Mouse (Mus musculus) cerebellum, postnatal 25 days (tissue): ENCODE measurements around the gene Arid3c.

ENCODE experiments used
- DNase-seq, 2 experiments: peaks; one replicate each; pipeline ENCODE4 v3.0.0; 2021; ENCODE audit warnings: mixed read lengths in 2 of 2

Gene Arid3c

DNA sequence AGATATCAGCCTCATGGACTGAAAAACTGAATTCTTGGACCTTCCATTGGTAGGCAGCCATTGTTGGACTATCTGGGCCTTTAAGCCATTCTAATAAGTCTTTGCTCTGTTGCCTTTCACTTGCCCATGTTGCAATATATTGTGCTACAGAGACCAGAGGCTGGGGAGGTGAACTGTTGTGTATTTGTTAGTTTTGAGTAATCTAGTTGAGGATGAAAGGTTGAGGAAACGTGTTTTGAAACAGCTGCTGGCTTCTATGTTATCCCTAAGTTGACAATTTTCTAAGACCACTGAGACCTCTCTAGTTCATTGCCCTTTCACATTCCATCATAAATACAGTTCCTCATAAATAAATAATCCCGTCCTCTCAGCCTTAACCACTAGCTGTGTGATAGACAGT, 13.2 kb upstream of the Arid3c start:
- DNase-seq: no peak

DNA sequence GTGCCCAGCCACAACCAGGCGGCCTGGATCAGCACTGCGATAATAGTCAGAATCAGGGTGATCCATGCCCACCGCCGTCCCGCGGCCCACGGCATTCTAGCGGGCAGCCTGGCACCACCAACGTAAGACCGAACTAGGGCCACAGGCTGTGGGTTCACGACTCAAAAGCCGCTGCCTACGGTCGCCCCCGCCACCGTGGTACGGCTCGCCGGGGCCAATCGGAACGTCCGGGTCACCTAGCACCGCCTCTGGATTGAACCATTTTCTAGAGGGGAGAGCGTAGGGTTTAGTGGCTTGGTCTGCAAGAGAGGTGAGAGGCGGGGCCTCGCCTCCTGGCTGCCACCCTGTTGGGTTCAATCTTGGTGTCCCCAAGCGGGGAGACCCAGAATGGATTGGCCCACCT, 10.2 kb upstream of the Arid3c start:
- peak; percentile 95 to 96 for DNase-seq

DNA sequence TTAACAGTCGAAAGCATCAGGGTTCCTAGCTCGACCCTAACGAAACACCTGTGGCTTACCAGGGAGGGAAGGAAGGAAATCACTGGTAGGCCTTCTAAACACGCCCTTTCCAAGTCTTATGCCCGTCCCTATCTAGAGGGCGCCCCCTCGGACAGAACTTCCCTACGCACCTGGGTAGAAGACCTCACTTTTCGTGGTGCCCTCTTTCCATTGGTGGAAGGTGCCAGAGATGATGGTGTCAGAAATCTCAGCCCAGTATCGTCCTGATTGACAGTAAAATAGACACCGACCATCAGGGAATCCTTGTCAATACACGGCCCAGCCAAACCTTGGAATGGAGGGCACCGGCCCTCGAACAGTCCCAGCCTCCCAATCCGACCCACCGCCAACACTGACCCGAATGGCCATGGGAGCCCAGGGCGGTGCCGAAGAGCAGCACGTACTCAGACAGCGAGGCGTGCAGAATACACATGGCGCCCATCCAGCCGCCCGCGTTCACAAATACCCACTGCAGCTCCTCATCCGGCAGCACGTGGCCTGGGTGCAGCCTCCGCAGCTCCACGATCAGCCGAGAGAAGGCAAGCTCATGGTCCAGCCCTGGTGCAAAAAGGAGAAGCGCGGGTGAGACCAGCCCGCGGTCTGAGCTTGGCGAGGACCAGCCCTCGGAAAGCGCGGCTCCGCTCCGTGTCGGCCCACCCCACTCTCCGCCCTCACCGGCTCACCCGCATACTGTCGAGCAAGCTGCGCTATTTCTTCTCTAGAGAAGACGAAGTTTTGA, 9.6 kb upstream of the Arid3c start:
- DNase-seq: peak in 1 of 2 experiments; percentile 76

DNA sequence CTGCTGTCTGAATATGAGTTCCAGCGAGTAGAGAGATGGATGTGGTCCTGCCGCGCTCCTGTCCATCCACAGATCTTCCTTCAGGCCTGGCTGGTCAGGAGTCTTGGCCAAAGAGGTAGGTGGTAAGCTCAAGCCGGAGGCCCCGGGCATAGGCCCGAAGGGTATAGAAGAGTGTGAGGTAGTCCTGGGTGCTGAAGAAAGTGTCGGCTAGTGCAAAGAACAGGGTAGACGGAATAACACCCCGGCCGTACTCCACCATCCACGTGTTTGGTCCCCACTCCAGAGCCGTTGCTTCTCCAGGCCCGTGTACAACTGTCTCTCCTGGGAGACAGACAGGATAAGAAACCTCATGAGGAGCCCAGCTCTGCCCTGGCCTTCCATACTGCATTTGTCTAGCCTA, 8.3 kb upstream of the Arid3c start:
- no peak for DNase-seq

DNA sequence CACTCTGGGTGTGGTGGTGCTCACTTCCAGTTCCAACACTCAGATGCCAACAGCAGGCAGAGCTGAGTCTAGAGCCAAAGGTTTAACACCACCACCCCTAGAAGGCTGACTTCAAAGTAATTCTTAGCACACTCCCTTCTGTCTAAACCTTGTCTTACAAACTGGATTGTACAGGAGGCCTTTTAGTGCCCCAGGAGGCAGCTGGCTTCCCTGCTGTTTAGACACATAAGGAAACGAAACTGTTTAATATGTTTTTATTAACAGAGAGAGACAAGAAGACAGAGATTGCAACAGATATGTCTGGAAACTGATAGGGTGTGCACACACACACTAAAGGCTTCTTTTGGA, 7.3 kb upstream of the Arid3c start:
- no peak for DNase-seq

DNA sequence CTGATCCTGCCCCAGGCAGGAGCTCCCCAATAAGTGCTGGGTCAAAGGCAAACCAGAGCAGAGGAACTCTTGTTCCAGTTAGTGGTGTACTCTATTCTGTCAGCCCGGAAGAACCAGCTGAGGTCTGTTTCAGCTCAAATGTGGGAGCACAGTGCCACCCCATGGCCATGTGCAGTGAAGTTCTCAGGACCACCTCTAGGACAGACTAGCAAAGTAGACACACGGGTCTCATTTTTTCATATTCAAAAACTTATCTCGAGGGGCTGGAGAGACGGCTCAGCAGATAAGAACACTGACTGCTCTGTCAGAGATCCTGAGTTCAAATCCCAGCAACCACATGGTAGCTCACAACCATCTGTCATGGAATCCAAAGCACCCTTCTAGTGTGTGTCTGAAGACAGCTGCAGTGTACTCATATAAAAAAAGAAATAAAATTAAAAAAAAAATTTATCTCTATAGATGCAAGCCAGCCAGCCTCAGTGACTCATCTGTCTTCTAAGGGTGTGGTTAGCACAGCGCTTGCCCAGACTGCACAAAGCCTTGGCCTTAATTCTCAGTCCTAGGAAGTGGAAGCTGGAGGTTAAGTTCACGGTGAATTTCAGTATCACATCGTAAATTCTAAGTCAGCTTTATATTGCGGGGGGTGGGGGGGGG, 6.8 kb upstream of the Arid3c start:
- DNase-seq: peak; percentile 75 to 83

DNA sequence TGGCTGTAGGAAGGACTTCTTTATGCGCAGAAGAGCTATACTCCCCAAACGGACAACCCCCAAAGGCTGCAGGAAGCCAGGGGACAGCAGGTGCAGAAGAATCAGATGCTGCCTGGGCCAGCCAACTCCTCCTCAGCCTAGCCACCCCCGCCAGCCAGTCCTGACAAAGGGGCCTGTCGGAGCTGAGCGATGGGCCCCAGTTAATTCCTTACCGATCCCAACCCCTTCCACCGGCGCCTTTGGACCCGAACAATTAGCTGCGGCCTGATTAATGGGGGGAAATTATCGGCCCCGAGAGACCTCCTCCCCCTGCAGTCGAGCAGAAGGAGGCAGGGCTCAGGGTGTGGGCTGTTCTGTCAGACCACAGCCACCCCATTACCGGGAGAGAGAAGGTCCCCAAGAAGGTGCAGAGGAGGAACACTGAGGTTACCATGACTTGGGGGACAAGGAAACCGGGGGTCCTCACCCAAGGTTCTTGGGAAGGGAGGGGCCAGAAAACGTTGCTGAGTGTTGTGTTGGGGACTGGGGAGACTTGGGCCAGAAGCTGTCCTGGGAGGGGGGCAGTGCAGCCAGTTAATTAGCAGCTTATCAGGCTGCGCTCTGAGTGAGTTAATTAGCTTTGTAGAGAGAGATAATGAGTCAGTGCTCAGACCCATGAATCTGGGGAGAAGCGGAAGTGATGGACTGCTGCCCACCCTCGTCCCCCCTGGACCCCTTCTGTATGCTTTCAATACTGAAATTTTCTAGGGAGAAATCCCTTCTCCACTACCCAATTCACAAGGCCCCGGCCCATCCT, 3.9 kb downstream of the Arid3c start:
- DNase-seq: no peak

DNA sequence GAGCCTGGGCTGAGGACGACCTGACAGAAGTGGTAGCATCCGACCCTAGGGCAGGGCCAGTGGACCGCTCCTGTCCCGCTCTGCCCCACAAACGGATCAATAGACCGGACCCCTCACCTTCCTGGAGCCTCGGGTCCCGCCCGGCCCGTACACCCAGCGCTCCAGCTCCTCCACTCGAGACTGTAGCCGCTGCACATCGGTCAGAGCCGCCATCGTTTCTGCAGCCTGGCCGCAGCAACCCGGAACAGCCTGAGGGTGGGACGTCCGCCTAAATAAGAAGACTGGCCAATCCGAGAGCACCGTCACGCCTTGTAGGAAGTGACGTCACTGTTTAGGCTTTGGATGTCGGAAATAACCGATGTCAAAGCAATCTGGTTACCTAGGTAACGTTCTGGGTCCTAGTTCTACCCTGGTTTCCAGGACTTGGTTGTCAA, 8.0 kb downstream of the Arid3c start, which contains the start of gene Dctn3:
Gene Dctn3 (minus strand): TSS at position 253 of the 434 bp plus-strand sequence.
- DNase-seq: peak; percentile 87 to 90

DNA sequence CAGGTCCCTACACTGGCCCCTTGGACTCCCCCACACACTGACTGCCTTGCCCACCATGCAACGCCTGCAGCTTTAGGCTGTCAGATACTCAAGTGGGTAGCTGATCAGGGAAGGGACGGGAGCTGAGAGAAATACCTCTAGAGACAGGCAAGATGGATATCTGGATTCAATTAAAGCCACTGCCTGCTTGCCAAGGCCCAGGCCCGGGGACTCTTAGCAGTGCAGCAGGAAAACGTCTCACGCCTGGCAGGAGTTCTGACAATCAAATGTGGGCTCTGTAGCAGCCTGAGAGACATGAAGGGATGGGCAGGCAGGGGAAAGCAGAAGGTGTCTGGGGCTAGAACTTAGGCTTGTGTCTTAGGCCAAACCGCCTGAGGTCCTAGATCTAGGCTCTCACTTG, 14.1 kb downstream of the Arid3c start:
- DNase-seq: no peak

DNA sequence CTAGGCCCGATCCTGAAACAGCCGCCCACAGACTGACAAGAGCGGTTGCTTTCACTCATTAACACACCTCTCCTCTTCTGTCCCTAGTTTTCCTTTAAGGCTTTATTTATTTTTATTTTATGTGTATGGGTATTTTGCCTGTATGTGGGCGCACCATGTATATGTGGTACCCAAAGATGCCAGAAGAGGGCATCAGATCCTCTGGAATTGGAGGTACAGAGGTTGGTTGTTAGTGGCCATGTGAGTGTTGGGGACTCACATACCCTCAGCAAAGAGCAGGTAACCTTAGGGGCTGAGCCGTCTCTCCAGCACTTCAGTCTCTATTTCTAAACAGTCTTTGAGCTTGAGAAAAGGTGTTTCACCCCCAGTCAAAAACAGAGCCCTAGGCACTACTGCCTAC, 15.3 kb downstream of the Arid3c start:
- peak; percentile 56 to 74 for DNase-seq

DNA sequence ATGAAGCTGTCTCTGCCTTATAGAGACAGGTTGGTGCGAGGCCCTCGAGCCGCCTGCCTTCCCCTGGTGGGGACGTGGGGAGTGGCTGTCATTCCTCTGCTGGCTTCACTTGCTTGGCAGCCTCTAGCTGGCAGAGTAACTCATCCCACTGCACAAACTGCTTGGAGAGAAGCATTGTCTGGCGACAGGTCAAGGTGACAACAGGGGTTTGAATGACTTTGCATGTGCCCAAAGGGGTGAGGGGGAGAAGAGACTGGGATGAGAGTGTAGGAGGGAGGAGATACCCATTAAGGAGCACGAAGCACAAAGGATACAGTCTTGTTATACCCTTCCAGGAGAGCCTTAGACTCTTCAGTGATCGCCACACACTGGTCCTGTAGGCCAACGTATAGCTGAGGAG, 15.9 kb downstream of the Arid3c start:
- no peak for DNase-seq

DNA sequence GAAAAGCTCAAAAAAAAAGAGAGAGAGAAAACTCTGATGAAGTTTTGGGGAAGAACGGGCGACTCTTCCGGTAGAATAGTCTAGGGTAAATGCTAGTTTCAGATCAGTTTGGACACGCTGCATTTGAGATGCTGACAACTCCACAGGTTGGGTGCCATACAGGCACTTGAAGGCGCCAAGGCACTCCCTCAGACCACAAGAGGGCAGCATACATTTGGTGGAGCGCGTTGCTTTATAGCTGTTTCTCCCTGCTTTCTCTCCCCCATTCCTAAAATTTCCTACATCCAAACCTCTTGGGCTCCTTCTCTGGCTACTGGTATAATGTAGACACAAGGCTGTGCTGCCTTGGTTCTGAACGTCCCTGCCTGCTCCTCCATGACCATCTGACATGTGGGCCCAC, 16.7 kb downstream of the Arid3c start:
- DNase-seq: peak; percentile 75 to 88

DNA sequence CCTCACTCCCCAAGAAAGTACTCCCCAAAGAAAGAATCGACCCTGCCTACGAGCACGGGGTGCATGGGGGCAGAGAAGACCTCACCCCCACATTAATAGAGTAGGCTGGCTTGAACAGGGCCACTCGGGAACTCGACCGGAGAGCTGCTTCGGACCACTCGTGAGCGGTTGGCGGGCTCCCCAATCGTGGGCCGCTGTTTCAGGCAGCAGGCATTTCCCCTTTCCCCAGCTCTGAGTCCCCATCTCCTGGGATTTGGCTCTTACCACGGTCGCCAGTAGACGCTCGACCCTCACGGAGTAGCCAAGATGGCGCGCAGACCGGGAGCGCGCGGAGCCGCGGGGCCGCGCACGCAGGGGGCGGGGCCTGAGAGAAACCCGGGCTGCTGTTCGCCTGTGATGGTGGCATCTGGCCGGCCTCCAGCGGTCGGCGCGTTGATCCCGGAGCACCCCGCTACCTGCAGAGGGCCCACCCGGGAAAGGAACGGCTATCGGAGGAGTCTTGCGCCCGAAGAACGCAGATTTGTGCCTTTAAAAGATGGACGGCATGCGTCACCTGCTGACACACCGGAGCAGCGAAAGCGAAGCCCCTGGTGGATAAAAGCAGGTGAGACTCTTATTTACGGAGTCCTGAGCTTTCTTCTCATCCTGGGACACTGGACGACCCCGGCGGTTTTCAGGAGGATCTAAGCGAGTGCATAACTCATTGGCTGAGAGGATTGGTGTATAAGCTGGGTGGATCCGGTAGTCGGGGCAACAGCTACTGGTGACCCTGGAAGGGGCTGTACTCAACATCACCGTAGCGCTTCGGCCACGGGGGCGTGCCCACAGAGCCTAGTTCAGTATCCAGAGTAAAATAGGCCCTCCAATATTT, 17.5 kb downstream of the Arid3c start, which contains the start of gene Rpp25l:
Gene Rpp25l (minus strand): TSS at position 338 of the 871 bp plus-strand sequence.
- DNase-seq: peak; percentile 92 to 94

DNA sequence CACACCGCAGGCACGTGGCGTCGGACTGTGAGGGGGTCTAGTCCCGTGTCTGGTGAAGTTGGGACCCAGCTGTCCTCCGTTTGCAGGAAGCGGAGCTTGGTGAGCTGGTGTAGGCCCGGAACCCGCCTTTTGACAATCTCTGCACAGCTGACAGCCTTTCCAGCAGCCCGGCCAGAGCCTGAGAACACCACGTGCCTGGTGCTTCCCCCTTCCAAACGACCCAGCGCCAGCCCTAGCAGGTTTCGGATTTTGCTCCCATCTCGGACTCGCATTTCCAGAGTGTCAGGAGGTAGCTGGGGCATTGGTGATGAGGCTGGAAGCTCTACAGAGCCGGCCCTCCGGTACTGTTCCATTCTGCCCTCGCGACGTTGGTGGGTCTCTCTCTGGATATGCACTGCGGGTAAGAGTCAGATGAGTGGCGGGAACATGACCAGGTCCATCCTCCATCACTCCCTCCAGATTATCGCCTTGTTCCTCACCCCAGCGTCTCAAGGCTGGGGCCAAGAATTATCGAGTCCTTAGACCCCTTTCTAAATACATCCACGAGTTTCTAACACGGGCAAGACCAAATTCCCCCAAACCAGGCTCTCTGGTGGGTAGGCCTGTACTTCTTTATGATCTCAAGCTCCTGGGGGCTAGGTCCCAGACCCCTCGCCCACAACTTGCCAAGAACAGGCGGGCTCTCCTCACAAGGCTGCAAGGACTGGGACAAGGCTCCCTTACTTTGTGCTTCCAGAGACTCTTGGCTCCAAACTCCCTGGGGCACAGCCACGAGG, 18.3 kb downstream of the Arid3c start:
- peak; percentile 44 to 47 for DNase-seq

DNA sequence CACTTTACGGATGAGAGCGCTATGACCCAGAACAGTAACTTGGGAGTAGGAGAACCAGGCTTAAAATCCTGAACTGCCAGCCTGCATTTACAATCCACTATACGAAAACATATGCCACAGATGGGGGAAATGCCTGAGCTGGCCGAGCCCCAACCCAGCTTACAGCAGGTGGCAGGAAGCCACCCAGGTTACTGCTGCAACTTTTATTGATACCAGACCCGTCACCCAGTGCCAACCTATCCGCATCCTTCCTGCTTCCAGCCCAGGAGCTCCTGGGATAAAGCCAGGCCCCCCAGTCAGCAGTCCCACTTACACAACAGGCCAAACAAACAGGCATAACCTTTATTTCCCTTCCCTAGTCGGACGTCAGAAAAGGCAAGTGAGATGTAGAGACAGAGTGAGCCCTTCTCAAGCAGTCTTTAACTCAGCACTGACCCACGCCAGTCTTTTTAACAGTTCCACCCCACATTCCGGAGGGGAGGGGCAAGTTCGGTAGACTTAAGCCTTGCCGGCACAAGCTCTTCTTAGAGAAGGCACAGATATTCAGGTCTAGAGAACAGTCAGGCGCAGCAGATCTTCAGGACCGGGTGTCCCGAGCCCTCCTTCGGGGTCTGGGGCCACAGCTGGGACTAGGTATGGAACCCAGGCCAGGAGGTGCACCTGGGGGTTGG, 19.1 kb downstream of the Arid3c start:
- peak; percentile 60 to 68 for DNase-seq

DNA sequence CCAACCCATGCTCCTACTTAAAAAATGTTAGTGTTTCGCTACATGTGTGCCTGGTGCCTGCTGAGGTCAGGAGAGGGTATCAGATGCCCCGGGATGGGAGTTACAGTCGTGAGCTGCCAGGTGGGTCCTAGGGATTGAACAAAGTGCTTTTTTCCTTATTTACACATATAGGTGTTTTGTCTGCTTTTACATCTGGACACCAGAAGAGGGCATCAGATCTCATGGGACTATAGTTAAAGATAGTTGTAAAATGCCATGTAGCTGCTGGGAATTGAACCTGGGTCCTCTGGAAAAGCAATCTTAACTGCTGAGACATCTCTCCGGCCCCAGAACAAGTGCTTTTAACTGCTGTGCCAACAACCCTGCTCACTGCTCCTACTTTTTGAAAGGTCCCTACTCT, 20.7 kb downstream of the Arid3c start:
- DNase-seq: no peak

DNA sequence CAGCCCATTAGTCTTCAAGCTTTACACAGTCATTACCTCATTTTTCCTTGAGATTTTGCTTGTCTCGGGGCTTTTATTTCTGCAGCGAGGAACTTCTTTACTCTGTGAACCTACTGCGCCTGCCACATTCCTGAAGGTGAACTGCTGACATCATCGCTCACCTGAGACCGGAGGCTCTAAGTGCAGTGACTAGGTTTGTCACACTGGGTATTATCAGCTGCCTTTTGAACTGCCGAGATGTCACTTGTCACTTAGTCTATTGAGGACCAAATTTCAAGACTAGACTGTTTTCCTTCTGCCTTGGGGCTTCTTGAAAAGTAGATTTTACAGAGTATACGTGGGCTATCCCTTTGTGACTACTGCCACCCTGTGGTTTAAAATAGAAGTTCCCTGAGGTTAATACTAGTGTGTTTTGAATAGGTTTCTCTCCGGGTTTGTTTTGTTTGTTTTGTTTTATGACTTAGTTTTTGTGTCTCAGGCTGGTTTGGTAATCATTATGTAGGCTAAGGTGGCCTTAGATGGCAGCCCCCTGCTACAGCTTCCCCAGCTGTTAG, 22.7 kb downstream of the Arid3c start:
- no peak for DNase-seq

DNA sequence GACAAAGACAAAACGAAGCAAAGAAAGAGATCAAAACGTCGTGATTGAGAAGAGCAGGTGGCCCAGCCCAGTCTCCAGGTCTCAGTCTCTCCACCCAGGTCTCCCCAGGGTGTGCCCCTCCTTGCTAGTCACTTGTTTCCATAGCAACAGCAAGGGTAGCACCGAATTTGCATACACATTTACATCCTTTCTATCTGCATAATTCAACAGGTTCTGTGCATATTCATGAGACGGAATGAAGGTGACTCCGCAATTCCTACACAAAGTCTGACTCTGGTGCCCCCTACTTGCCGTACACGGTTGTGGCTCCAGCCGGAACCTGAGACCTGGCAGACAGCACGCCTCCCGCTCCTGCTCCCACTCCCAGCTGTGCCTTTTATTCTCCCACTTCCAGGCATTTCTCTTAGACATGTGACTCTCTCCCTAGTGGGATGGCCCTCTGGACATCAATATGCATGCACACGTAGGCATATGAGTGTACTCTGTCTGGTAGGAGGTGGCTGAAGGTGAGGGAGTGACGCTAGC, 23.9 kb downstream of the Arid3c start:
- DNase-seq: peak; percentile 82 to 85

DNA sequence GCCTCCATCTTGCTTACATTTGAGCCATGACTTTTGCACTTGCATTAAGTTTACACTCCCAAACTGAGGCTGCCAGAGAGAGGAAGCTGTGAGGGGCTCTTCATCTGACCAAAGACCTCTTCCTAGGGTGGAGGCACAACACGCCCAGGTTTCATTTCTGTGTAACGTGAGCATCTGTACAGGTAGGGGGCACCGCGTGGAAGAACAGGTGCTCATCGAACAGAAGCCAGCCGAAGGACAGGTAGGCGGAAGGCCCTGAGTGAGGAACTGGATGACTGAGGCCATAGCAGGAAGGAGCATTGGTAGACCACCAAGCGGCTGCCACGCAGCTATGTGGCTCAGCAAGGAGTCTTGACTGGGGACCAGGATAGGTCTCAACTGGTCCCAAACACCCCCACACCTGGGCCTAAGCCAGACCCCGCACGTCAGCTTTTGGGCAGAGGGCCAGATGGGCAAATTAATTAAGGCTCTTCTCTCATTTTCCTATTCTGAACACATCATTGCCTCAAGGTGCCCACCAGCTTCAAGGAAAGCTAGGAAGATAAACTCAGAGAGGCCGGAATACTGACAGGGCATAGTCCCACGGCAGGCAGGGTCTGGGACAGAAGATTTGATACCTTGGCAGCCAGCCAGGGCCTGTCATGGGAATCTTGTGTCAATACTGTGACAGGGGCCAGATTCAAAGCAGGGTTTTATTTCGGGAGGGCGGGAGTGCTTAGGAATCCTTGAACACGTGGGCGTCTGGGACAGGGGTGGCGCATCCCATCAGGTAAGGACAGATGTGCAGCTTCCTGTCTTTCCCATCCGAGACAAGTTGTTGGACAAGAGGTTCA, 24.8 kb downstream of the Arid3c start:
- peak; percentile 25 to 53 for DNase-seq

DNA sequence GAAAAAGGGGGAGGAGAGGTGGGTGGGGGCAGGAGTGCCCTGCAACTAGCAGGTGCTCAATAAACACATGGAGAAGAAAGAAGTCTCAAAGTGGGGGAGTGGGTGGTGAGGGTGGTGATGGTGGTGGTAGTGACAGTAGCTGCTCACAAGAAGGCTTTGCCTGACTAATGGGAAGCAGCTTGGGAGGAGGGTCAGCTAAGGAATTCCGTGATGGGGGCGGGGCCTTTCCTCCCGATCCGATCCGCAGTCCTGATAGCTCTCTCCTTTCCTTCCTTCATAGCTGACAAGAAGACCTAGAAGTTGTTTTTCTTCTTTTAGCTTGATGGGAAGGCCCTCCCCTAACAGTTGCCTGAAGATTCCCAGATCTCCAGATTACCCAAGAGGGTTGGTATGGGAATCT, 26.3 kb downstream of the Arid3c start:
- no peak for DNase-seq
